Mouse (Mus musculus): ENCODE data around the gene Cyp1a1.

DNA sequence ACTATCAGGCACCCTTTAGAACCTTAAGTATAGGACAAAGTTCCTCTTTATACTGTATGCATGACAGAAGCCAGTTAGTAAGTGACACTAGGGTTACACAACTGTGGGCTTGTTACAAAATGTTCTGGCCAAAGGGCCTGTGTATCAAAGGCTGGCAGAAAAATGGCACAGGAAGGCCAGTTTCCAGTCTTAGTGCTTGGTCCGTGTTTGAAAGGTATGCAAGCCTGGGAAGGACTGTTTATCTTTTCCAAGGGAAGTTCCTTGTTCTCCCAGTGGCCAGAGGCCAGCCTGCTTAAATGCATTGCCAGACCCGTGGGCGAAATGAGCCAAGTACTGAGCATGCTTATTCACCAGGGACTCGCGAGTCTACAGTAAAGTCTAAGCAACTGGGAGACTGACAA, 35.6 kb downstream of the Cyp1a1 start:
- TF ChIP-seq GATA1 (IDR thresholded peaks at IDR 0.05; ENCODE audit: low read length): no peak
- no peak for TF ChIP-seq TAL1 (IDR thresholded peaks at IDR 0.05; ENCODE audit: low read length)
